Mouse (Mus musculus): Measurements from ENCODE around the gene Adprm.

DNA sequence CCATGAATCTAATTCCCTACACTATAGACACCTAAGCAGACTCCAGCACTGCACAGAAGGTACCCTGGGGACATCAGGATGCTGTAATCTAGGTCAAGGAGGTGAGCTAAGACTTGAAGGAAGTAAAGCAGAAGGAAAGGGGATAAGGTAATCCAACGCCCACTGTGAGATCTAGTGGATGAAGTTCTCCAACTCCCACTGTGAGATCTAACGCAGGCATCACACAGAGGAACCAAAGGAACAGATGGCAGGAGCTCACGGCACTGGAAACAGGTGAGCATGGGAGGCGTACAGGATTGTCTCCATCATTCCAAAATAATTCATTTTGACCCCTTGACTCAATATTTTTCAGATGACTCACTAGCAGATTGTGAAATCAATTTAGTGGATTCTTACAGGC lies 55.9 kb downstream of the Adprm start:
- no peak for TF ChIP-seq POLR2A (IDR thresholded peaks at IDR 0.05; ENCODE audit: low read depth, low read length)
- TF ChIP-seq CTCF (IDR thresholded peaks at IDR 0.05; ENCODE audit: borderline replicate concordance, insufficient read depth, low read length), result no peak

All from embryonic fibroblast, embryonic 13.5 days (primary cell).